Mouse (Mus musculus): ENCODE measurements at regions not wholly inside any gene's neighbourhood (a gene's known extent, or its start where the extent isn't known, plus 50 kb on each side); places are given as distances from the start of the nearest gene placed in this dataset.
"Not testable (repeated sequence)": the region's sequence is repeated elsewhere in the genome, so short reads cannot be mapped to it uniquely, and the experiment has no call there.

- DNase-seq (ENCODE audit: low spot score in 2 of 2) = peak in 1 of 2 experiments; percentile 67
Observed at GRCm38 (mm10) chr13:27945062-27945461, 71.0 kb upstream of the Prl4a1 start.

GRCm38 (mm10) chr13:27960421-27960820, 55.6 kb upstream of the Prl4a1 start:
- DNase-seq (ENCODE audit: low spot score in 2 of 2) = not testable (repeated sequence)

- not testable (repeated sequence) for DNase-seq (ENCODE audit: low spot score in 2 of 2)
Observed at GRCm38 (mm10) chr13:27962381-27962780, 53.6 kb upstream of the Prl4a1 start.

- DNase-seq (ENCODE audit: low spot score in 2 of 2) = not testable (repeated sequence)
Observed at GRCm38 (mm10) chr13:27966021-27966420, 50.0 kb upstream of the Prl4a1 start.

Data from left cerebral cortex, adult 9 months (tissue).